Mouse (Mus musculus) C2C12 (cell line): ENCODE data around the gene Pemt.

Source experiments
- CTCF ChIP-seq: IDR thresholded peaks from one replicate; pipeline ENCODE4 v1.5.1; 2011; ENCODE audit not compliant: control insufficient read depth, insufficient read depth, insufficient read length
- FOSL1 ChIP-seq: IDR thresholded peaks from one replicate; pipeline ENCODE4 v1.8.0; 2011; ENCODE audit warnings: mild to moderate bottlenecking, low read length; ENCODE audit not compliant: poor library complexity, insufficient read depth, severe bottlenecking
- MAX ChIP-seq: IDR thresholded peaks from one replicate; pipeline ENCODE4 v1.6.1; 2011; ENCODE audit warnings: mild to moderate bottlenecking, control low read depth
- MYOD1 ChIP-seq: IDR thresholded peaks from one replicate; pipeline ENCODE4 v1.6.1; 2011; ENCODE audit warnings: low read depth; ENCODE audit not compliant: control insufficient read depth, insufficient read length
- USF1 ChIP-seq: IDR thresholded peaks from one replicate; pipeline ENCODE4 v1.6.1; 2011; ENCODE audit warnings: low read depth, mild to moderate bottlenecking, control low read depth, moderate library complexity

- TF ChIP-seq CTCF (no peak), FOSL1 (no peak), MAX (no peak), MYOD1 (no peak), USF1 (no peak)
Measured at GRCm38 (mm10) chr11:60026166-60026565, 20.1 kb downstream of the Pemt start.
